Mouse (Mus musculus) olfactory bulb, adult 2 months (tissue): ENCODE data around the gene Paf1.

Source experiments
- CTCF ChIP-seq: fragments of 200-500 bp; IDR thresholded peaks from 2 replicates; pipeline ENCODE4 v1.5.1; 2012; ENCODE audit warnings: low read depth, mild to moderate bottlenecking, low read length, moderate library complexity; ENCODE audit not compliant: insufficient read depth
- POLR2A ChIP-seq: fragments of 200-500 bp; IDR thresholded peaks from 2 replicates; pipeline ENCODE4 v1.6.1; 2012; ENCODE audit warnings: mild to moderate bottlenecking, low read depth, low read length, moderate library complexity; ENCODE audit not compliant: insufficient read depth

- TF ChIP-seq POLR2A, result no peak
- TF ChIP-seq CTCF, result no peak
Observed at GRCm38 (mm10) chr7:28401030-28401429, 8.3 kb downstream of the Paf1 start.
